Comparison of ENCODE assay signal across 14 mouse cellular contexts in the genomic region with DNA sequence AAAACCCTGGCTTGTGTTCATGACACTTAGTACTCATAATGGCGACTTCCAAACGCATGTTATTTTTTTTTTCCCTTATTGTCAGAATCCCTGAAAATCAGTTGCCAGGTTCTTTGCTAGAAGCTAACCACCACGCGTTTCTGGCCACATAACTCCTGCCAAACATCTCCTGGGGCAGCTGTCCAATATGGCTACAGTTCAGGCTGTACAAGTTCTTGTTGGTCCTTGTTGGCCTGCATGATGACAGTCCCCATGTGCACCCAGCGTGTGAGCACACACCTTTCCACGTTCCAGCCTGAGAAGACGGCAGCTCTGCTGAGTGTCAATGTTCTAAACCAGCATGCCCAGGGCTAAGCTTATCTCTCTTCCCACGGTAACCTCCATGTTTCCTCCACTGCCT. TPM values are rescaled to one million over a fixed set of nuclear protein-coding genes. Genes with fewer than 3 reads are reported as not detected.
DNase-seq lines count a peak whose midpoint lies in the region; ATAC-seq and TF ChIP-seq lines count a peak whose summit lies in the region.
"Had no signal": no experiment of that assay in that cellular context is flagged by ENCODE, and none has a peak within 500 bp of the region (broad histone marks: within the 10 kb centered on the region; RNA-seq: fewer than 3 reads in every experiment).

No protein-coding gene starts in this region.

- H3K27ac ChIP-seq in gastrocnemius, adult 2 months, result peak overlapping the region; percentile 63
- peak overlapping the region; percentile 43 for H3K27ac ChIP-seq in heart, embryonic 15.5 days
- H3K27ac ChIP-seq in forebrain, embryonic 13.5 days, result no peak overlapping the region
- H3K27ac ChIP-seq: hindbrain, embryonic 10.5 days; limb, embryonic 12.5 days had no signal

- WGBS in heart, embryonic 15.5 days, result 64% methylated on average over 8 of the region's 8 CpGs
- WGBS in forebrain, embryonic 13.5 days, result 91% methylated on average over 8 of the region's 8 CpGs

- H3K9ac ChIP-seq in heart, embryonic 15.5 days, result no peak overlapping the region
- no peak overlapping the region for H3K9ac ChIP-seq in forebrain, embryonic 13.5 days
- H3K9ac ChIP-seq: limb, embryonic 12.5 days; liver, postnatal 0 days had no signal

- intact Hi-C loops in gastrocnemius, adult 2 months (cut with DNase I), result no loop called here
- intact Hi-C loops in left cerebral cortex, postnatal 36 days (cut with DNase I), result no loop called here

- DNase-seq in adrenal gland, postnatal 14 days, result peak; percentile 61
- no peak for DNase-seq in adrenal gland, postnatal 4 days (ENCODE audit: low spot score in 2 of 2)
- DNase-seq in brain, adult 2 months (ENCODE audit: low read depth, low spot score), result peak; percentile 57
- peak; percentile 72 for DNase-seq in gastrocnemius, adult 2 months
- DNase-seq in left cerebral cortex, postnatal 36 days (ENCODE audit: low spot score in 2 of 2), result no peak
- DNase-seq in ovary, postnatal 10 days (ENCODE audit: low spot score), result no peak
- DNase-seq: liver, postnatal 0 days had no signal

- ATAC-seq in heart, embryonic 15.5 days (replicated peaks; ENCODE audit: insufficient number of reproducible peaks, insufficient read depth, low FRiP score, low read depth), result no peak
- no peak for ATAC-seq in forebrain, embryonic 13.5 days
- ATAC-seq: intestine, embryonic 16.5 days; liver, postnatal 0 days had no signal

- TF ChIP-seq CTCF in gastrocnemius, adult 2 months (IDR thresholded peaks at IDR 0.05), result no peak

- H3K27me3 ChIP-seq in heart, embryonic 15.5 days, result no peaks in the 10 kb centered on the region
- no peaks in the 10 kb centered on the region for H3K27me3 ChIP-seq in forebrain, embryonic 13.5 days
- H3K27me3 ChIP-seq: limb, embryonic 12.5 days had no signal

- no peaks in the 10 kb centered on the region for H3K9me3 ChIP-seq in heart, embryonic 15.5 days (replicated peaks)
- no peaks in the 10 kb centered on the region for H3K9me3 ChIP-seq in forebrain, embryonic 13.5 days (replicated peaks)
- H3K9me3 ChIP-seq: hindbrain, embryonic 10.5 days; limb, embryonic 12.5 days; megakaryocyte, embryonic 14.5 days had no signal

- no peak overlapping the region for H3K4me3 ChIP-seq in gastrocnemius, adult 2 months
- no peak overlapping the region for H3K4me3 ChIP-seq in heart, embryonic 15.5 days
- H3K4me3 ChIP-seq in forebrain, embryonic 13.5 days, result no peak overlapping the region
- H3K4me3 ChIP-seq: hindbrain, embryonic 10.5 days; limb, embryonic 12.5 days; megakaryocyte, embryonic 14.5 days; myocyte had no signal

- H3K36me3 ChIP-seq in heart, embryonic 15.5 days, result peaks cover 38% of the 10 kb centered on the region
- H3K36me3 ChIP-seq in forebrain, embryonic 13.5 days (ENCODE audit: poor library complexity, severe bottlenecking), result peaks cover 51% of the 10 kb centered on the region

- no peak overlapping the region for H3K4me2 ChIP-seq in heart, embryonic 15.5 days
- H3K4me2 ChIP-seq in forebrain, embryonic 13.5 days, result no peak overlapping the region
- H3K4me2 ChIP-seq: limb, embryonic 12.5 days had no signal

- H3K4me1 ChIP-seq in heart, embryonic 15.5 days (replicated peaks), result peaks cover 16% of the 10 kb centered on the region
- no peaks in the 10 kb centered on the region for H3K4me1 ChIP-seq in forebrain, embryonic 13.5 days
- H3K4me1 ChIP-seq: hindbrain, embryonic 10.5 days; limb, embryonic 12.5 days had no signal

RNA-seq across cellular contexts. Expression of gene Fbxo10, which starts 29.0 kb away (rescaled TPM):
- 7.5 and 9.2 TPM in 2 replicates for total RNA-seq in adrenal gland, postnatal 14 days (2021)
- total RNA-seq in adrenal gland, postnatal 4 days (2021), result 10 to 100 TPM; 17.8 to 18.8 TPM
- 1 to 10 TPM; 2.2 to 2.3 TPM for total RNA-seq in gastrocnemius, adult 2 months (2021)
- polyA plus RNA-seq in heart, embryonic 15.5 days (2015; fragmentation: Nextera tagmentation; extraction: Ambion mirVana), result 18.1 and 23.2 TPM in 2 replicates
- polyA plus RNA-seq in forebrain, embryonic 13.5 days (2015; fragmentation: Nextera tagmentation; extraction: Ambion mirVana), result 14.2 and 16.4 TPM in 2 replicates
- 10 to 100 TPM; 30.3 to 34.8 TPM for total RNA-seq in left cerebral cortex, postnatal 36 days (2021)

RNA-seq across cellular contexts. Expression of gene Polr1e, which starts 37.1 kb away (rescaled TPM):
- 15.0 and 18.2 TPM in 2 replicates for total RNA-seq in adrenal gland, postnatal 14 days (2021)
- 10 to 100 TPM; 19.9 to 20.1 TPM for total RNA-seq in adrenal gland, postnatal 4 days (2021)
- total RNA-seq in gastrocnemius, adult 2 months (2021), result 1 to 10 TPM; 3.8 to 4.0 TPM
- polyA plus RNA-seq in heart, embryonic 15.5 days (2015; fragmentation: Nextera tagmentation; extraction: Ambion mirVana), result 71.2 and 73.8 TPM in 2 replicates
- polyA plus RNA-seq in forebrain, embryonic 13.5 days (2015; fragmentation: Nextera tagmentation; extraction: Ambion mirVana), result 37.2 and 40.5 TPM in 2 replicates
- total RNA-seq in left cerebral cortex, postnatal 36 days (2021), result 10 to 100 TPM; 10.9 to 13.5 TPM

RNA-seq across cellular contexts. Expression of gene Zbtb5, which starts 43.2 kb away (rescaled TPM):
- total RNA-seq in adrenal gland, postnatal 14 days (2021), result 12.0 and 13.6 TPM in 2 replicates
- 10 to 100 TPM; 20.2 to 21.3 TPM for total RNA-seq in adrenal gland, postnatal 4 days (2021)
- total RNA-seq in gastrocnemius, adult 2 months (2021), result 1 to 10 TPM; 2.3 to 3.0 TPM
- polyA plus RNA-seq in heart, embryonic 15.5 days (2015; fragmentation: Nextera tagmentation; extraction: Ambion mirVana), result 12.5 and 15.3 TPM in 2 replicates
- 41.4 and 49.4 TPM in 2 replicates for polyA plus RNA-seq in forebrain, embryonic 13.5 days (2015; fragmentation: Nextera tagmentation; extraction: Ambion mirVana)
- total RNA-seq in left cerebral cortex, postnatal 36 days (2021), result 1 to 10 TPM; 8.0 to 8.8 TPM

RNA-seq across cellular contexts. Expression of gene Tomm5, which starts 52.5 kb away (rescaled TPM):
- 117 and 127 TPM in 2 replicates for total RNA-seq in adrenal gland, postnatal 14 days (2021)
- 100 to 1,000 TPM; 106 to 109 TPM for total RNA-seq in adrenal gland, postnatal 4 days (2021)
- total RNA-seq in gastrocnemius, adult 2 months (2021), result 10 to 100 TPM; 70.2 to 99.3 TPM
- polyA plus RNA-seq in heart, embryonic 15.5 days (2015; fragmentation: Nextera tagmentation; extraction: Ambion mirVana), result 210 and 237 TPM in 2 replicates
- 173 and 181 TPM in 2 replicates for polyA plus RNA-seq in forebrain, embryonic 13.5 days (2015; fragmentation: Nextera tagmentation; extraction: Ambion mirVana)
- total RNA-seq in left cerebral cortex, postnatal 36 days (2021), result 10 to 100 TPM; 63.4 to 70.2 TPM

Comparison
In these comparisons a context has a peak if more than half of its experiments do, and no peak if none do; other contexts are left out.
1. DNase-seq: peak in adrenal gland, postnatal 14 days (single experiment), brain, adult 2 months (single experiment) and gastrocnemius, adult 2 months (single experiment); none in adrenal gland, postnatal 4 days (0 of 2), left cerebral cortex, postnatal 36 days (0 of 2) and ovary, postnatal 10 days (single experiment).